Comparison of ENCODE assay signal across 8 mouse cellular contexts in genomic region chr11:68957308-68957707, GRCm38 (mm10). TPM values are rescaled to one million over a fixed set of nuclear protein-coding genes. Genes with fewer than 3 reads are reported as not detected.
DNase-seq lines count a peak whose midpoint lies in the region; TF ChIP-seq lines count a peak whose summit lies in the region.

Gene Arhgef15, minus strand, starts transcription at chr11:68957480.

- TF ChIP-seq CTCF in left cerebral cortex, adult 2 months (IDR thresholded peaks at IDR 0.05) = no peak

- DNase-seq in left cerebral cortex, adult 2 months (ENCODE audit: extremely low spot score in 1 of 2, low spot score in 2 of 2) = no peak
- no peak for DNase-seq in left cerebral cortex, adult 11 months (ENCODE audit: low spot score)
- no peak for DNase-seq in heart, adult 8-10 months (ENCODE audit: low spot score)
- peak; percentile 33 to 49 for DNase-seq in kidney, postnatal 36 days
- DNase-seq in lung, postnatal 4 days = peak; percentile 56 to 60
- no peak for DNase-seq in cerebellum, adult 18-20 months
- DNase-seq in urinary bladder, postnatal 14 days (ENCODE audit: low spot score) = no peak
- no peak for DNase-seq in spleen, postnatal 14 days (ENCODE audit: low spot score in 2 of 2)

- intact Hi-C loops in left cerebral cortex, adult 2 months (cut with DNase I) = no loop called here

- peak within 1 kb of the TSS; percentile 19 for H3K4me3 ChIP-seq in left cerebral cortex, adult 2 months

- peak within 1 kb of the TSS; percentile 62 for H3K27ac ChIP-seq in left cerebral cortex, adult 2 months

RNA-seq across cellular contexts. Expression of gene Arhgef15, which starts in this region (rescaled TPM):
- 10 to 100 TPM; 22.4 to 22.6 TPM for total RNA-seq in left cerebral cortex, adult 2 months (2021)
- total RNA-seq in heart, adult 8-10 months (2022) = 10 to 100 TPM; 26.6 to 30.9 (median 30.1) TPM

Comparison
In these comparisons a context has a peak if more than half of its experiments do, and no peak if none do; other contexts are left out.
1. DNase-seq: peak in kidney, postnatal 36 days (2 of 2) and lung, postnatal 4 days (2 of 2); none in left cerebral cortex, adult 2 months (0 of 2), left cerebral cortex, adult 11 months (single experiment), heart, adult 8-10 months (single experiment), cerebellum, adult 18-20 months (0 of 2), urinary bladder, postnatal 14 days (single experiment) and spleen, postnatal 14 days (0 of 2).